Mouse (Mus musculus): Measurements from ENCODE around the gene Stfa2. TPM values are rescaled to one million over a fixed set of nuclear protein-coding genes. Genes with fewer than 3 reads are reported as not detected.
"Not testable (repeated sequence)": the region's sequence is repeated elsewhere in the genome, so short reads cannot be mapped to it uniquely, and the experiment has no call there.

Gene Stfa2
- polyA plus RNA-seq (2016; fragmentation: Nextera tagmentation; extraction: Ambion mirVana), result not detected in 2 replicates

- no peaks in the 10 kb centered on the region for H3K9me3 ChIP-seq (replicated peaks)
- no peaks in the 10 kb centered on the region for H3K4me1 ChIP-seq
- no peak within 1 kb of the TSS for H3K4me3 ChIP-seq
- no peaks in the 10 kb centered on the region for H3K27me3 ChIP-seq (ENCODE audit: low read depth, poor library complexity, severe bottlenecking)
- DNase-seq (ENCODE audit: low spot score), result no peak
- no peaks in the 10 kb centered on the region for H3K36me3 ChIP-seq
- no peak within 1 kb of the TSS for H3K27ac ChIP-seq (replicated peaks)
Measured at GRCm38 (mm10) chr16:36408357-36408756, at the start of gene Stfa2. Gene Stfa2 (minus strand): TSS chr16:36408457.

GRCm38 (mm10) chr16:36455342-36455802 is 47.1 kb upstream of the Stfa2 start, which contains the start of gene Stfa3:
Gene Stfa3 (minus strand): TSS chr16:36455392.
- H3K9me3 ChIP-seq (replicated peaks), result no peaks in the 10 kb centered on the region
- H3K36me3 ChIP-seq, result no peaks in the 10 kb centered on the region
- peaks cover 34% of the 10 kb centered on the region for H3K27me3 ChIP-seq (ENCODE audit: low read depth, poor library complexity, severe bottlenecking)
- no peak for DNase-seq (ENCODE audit: low spot score)
- H3K4me3 ChIP-seq, result no peak within 1 kb of the TSS
- 90% methylated on average over 4 of the region's 4 CpGs for WGBS
- peaks cover 8% of the 10 kb centered on the region for H3K4me1 ChIP-seq
- H3K27ac ChIP-seq (replicated peaks), result no peak within 1 kb of the TSS

GRCm38 (mm10) chr16:36420979-36421378 is 12.7 kb upstream of the Stfa2 start:
- DNase-seq (ENCODE audit: low spot score); H3K27ac ChIP-seq (replicated peaks); H3K9me3 ChIP-seq (replicated peaks); H3K27me3 ChIP-seq (ENCODE audit: low read depth, poor library complexity, severe bottlenecking); H3K36me3 ChIP-seq; H3K4me3 ChIP-seq; H3K4me1 ChIP-seq: not testable (repeated sequence)
- WGBS, result 89% methylated on average over 1 of the region's 1 CpGs

- no peak overlapping the region for H3K27ac ChIP-seq (replicated peaks)
- no peaks in the 10 kb centered on the region for H3K9me3 ChIP-seq (replicated peaks)
- no peaks in the 10 kb centered on the region for H3K4me1 ChIP-seq
- H3K27me3 ChIP-seq (ENCODE audit: low read depth, poor library complexity, severe bottlenecking), result no peaks in the 10 kb centered on the region
- H3K36me3 ChIP-seq, result no peaks in the 10 kb centered on the region
- H3K4me3 ChIP-seq, result no peak overlapping the region
- DNase-seq (ENCODE audit: low spot score), result no peak
- WGBS, result 31% methylated on average over 4 of the region's 4 CpGs
Measured at GRCm38 (mm10) chr16:36389060-36389459, 19.2 kb downstream of the Stfa2 start.

GRCm38 (mm10) chr16:36367648-36368047 is 40.6 kb downstream of the Stfa2 start, which contains the start of gene BC100530:
Gene BC100530 (minus strand): TSS chr16:36367748.
- 85% methylated on average over 3 of the region's 3 CpGs for WGBS

More at GRCm38 (mm10) chr16:36367648-36368047, 40.6 kb downstream of the Stfa2 start, which contains the start of gene BC100530:
- not testable (repeated sequence) for H3K4me3 ChIP-seq; DNase-seq (ENCODE audit: low spot score); H3K27me3 ChIP-seq (ENCODE audit: low read depth, poor library complexity, severe bottlenecking); H3K9me3 ChIP-seq (replicated peaks); H3K27ac ChIP-seq (replicated peaks); H3K36me3 ChIP-seq; H3K4me1 ChIP-seq

Other genes with a start within 250 kb of the Stfa2 start
- not detected in 2 replicates for gene Gm5483, start 224.2 kb downstream of the Stfa2 start, polyA plus RNA-seq (2016; fragmentation: Nextera tagmentation; extraction: Ambion mirVana)
- not detected in 2 replicates for gene Gm5416, start 198.1 kb downstream of the Stfa2 start, polyA plus RNA-seq (2016; fragmentation: Nextera tagmentation; extraction: Ambion mirVana)
- not detected in 2 replicates for gene 2010005H15Rik, start 187.0 kb downstream of the Stfa2 start, polyA plus RNA-seq (2016; fragmentation: Nextera tagmentation; extraction: Ambion mirVana)
- 0.32 and 0.86 TPM in 2 replicates for gene Stfa1, start 131.5 kb downstream of the Stfa2 start, polyA plus RNA-seq (2016; fragmentation: Nextera tagmentation; extraction: Ambion mirVana)
- not detected in 2 replicates for gene BC117090, start 74.1 kb downstream of the Stfa2 start, polyA plus RNA-seq (2016; fragmentation: Nextera tagmentation; extraction: Ambion mirVana)
- 0.30 TPM in 1 of 2 replicates, not detected in the other for gene BC100530, start 40.7 kb downstream of the Stfa2 start, polyA plus RNA-seq (2016; fragmentation: Nextera tagmentation; extraction: Ambion mirVana)
- not detected in 2 replicates for gene Stfa3, start 46.9 kb upstream of the Stfa2 start, polyA plus RNA-seq (2016; fragmentation: Nextera tagmentation; extraction: Ambion mirVana)
- gene Casr, start 153.7 kb upstream of the Stfa2 start, polyA plus RNA-seq (2016; fragmentation: Nextera tagmentation; extraction: Ambion mirVana), result 0.09 and 0.16 TPM in 2 replicates

Measured in midbrain, embryonic 10.5 days (tissue).